Mouse (Mus musculus) thymus, adult 2 months (tissue): ENCODE data around the gene Mast2.

ENCODE experiments used
- CTCF ChIP-seq: fragments of 200-500 bp; IDR thresholded peaks from 2 replicates; pipeline ENCODE4 v1.5.1; 2012; ENCODE audit warnings: mild to moderate bottlenecking, control low read depth, low read length, moderate library complexity, borderline replicate concordance; ENCODE audit not compliant: control insufficient read depth, poor library complexity, insufficient read depth; ENCODE audit errors: extremely low read depth
- POLR2A ChIP-seq: fragments of 200-500 bp; IDR thresholded peaks from 2 replicates; pipeline ENCODE4 v1.6.1; 2012; ENCODE audit warnings: mild to moderate bottlenecking, low read length, control low read depth, moderate library complexity; ENCODE audit not compliant: control insufficient read depth, poor library complexity, insufficient read depth; ENCODE audit errors: extremely low read depth

GRCm38 (mm10) chr4:116377973-116378667 is 85.9 kb downstream of the Mast2 start:
- TF ChIP-seq POLR2A (no peak), CTCF (no peak)
